Mouse (Mus musculus): Measurements from ENCODE around the gene H2afy2.

Gene H2afy2

GRCm38 (mm10) chr10:61783621-61784251, at the start of gene H2afy2:
Gene H2afy2, minus strand, starts transcription at chr10:61784147.
- peak; percentile 71 for DNase-seq (ENCODE audit: low spot score)

- DNase-seq (ENCODE audit: low spot score): no peak
Observed at GRCm38 (mm10) chr10:61832713-61833112, 48.8 kb upstream of the H2afy2 start.

- no peak for DNase-seq (ENCODE audit: low spot score)
Observed at GRCm38 (mm10) chr10:61831741-61832140, 47.8 kb upstream of the H2afy2 start.

- no peak for DNase-seq (ENCODE audit: low spot score)
Observed at GRCm38 (mm10) chr10:61831251-61831650, 47.3 kb upstream of the H2afy2 start.

GRCm38 (mm10) chr10:61830817-61831216, 46.9 kb upstream of the H2afy2 start:
- no peak for DNase-seq (ENCODE audit: low spot score)

- no peak for DNase-seq (ENCODE audit: low spot score)
Observed at GRCm38 (mm10) chr10:61829046-61829445, 45.1 kb upstream of the H2afy2 start.

- no peak for DNase-seq (ENCODE audit: low spot score)
Observed at GRCm38 (mm10) chr10:61827950-61828936, 44.3 kb upstream of the H2afy2 start.

GRCm38 (mm10) chr10:61826753-61827435, 42.9 kb upstream of the H2afy2 start:
- DNase-seq (ENCODE audit: low spot score): peak; percentile 9

GRCm38 (mm10) chr10:61825979-61826752, 42.2 kb upstream of the H2afy2 start:
- DNase-seq (ENCODE audit: low spot score): no peak

- DNase-seq (ENCODE audit: low spot score): no peak
Observed at GRCm38 (mm10) chr10:61825536-61825935, 41.6 kb upstream of the H2afy2 start.

GRCm38 (mm10) chr10:61823731-61824115, 39.8 kb upstream of the H2afy2 start:
- DNase-seq (ENCODE audit: low spot score): peak; percentile 11

- DNase-seq (ENCODE audit: low spot score): peak; percentile 20
Observed at GRCm38 (mm10) chr10:61822968-61823730, 39.2 kb upstream of the H2afy2 start.

- no peak for DNase-seq (ENCODE audit: low spot score)
Observed at GRCm38 (mm10) chr10:61820050-61820449, 36.1 kb upstream of the H2afy2 start.

GRCm38 (mm10) chr10:61811987-61812386, 28.0 kb upstream of the H2afy2 start:
- no peak for DNase-seq (ENCODE audit: low spot score)

- DNase-seq (ENCODE audit: low spot score): no peak
Observed at GRCm38 (mm10) chr10:61798133-61798576, 14.2 kb upstream of the H2afy2 start.

GRCm38 (mm10) chr10:61795458-61795857, 11.5 kb upstream of the H2afy2 start:
- no peak for DNase-seq (ENCODE audit: low spot score)

GRCm38 (mm10) chr10:61794971-61795370, 11.0 kb upstream of the H2afy2 start:
- DNase-seq (ENCODE audit: low spot score): no peak

GRCm38 (mm10) chr10:61793015-61793414, 9.1 kb upstream of the H2afy2 start:
- DNase-seq (ENCODE audit: low spot score): no peak

- DNase-seq (ENCODE audit: low spot score): no peak
Observed at GRCm38 (mm10) chr10:61788499-61788898, 4.6 kb upstream of the H2afy2 start.

- DNase-seq (ENCODE audit: low spot score): no peak
Observed at GRCm38 (mm10) chr10:61787541-61788313, 3.8 kb upstream of the H2afy2 start.
